Comparison of ENCODE assay signal across 8 mouse cellular contexts in the genomic region with DNA sequence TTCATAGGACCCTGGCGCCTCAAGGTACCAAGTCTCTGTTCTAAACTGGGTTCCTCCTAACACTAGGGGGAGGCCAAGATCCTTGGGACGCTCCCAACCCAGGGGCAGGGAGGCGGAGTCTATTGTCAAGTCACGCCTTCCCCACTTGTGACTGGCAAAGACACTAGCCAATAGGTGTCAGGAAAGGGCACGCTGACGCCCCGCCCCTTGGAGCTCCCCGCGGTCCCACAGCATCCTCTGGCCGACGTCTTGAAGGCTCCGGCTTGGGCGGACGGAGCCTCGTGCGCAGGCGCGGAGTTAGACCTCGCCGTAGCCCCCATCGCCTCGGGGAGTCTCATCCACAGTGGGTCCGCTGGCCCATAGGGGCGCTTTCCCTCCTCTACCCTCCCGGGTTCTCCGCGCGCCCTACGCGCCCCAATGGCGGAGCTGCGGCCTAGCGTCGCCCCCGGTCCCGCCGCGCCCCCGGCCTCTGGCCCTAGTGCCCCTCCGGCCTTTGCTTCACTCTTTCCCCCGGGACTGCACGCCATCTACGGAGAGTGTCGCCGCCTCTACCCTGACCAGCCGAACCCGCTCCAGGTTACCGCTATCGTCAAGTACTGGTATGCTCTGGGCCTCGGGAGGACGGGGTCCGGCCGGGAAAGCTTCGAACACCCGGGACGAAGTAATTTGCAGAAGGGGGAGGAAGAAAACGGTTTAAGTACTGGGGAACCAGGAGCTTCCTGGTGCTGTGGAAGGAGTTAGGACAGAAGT. TPM values are rescaled to one million over a fixed set of nuclear protein-coding genes. Genes with fewer than 3 reads are reported as not detected.
DNase-seq lines count a peak whose midpoint lies in the region; ATAC-seq and TF ChIP-seq lines count a peak whose summit lies in the region.

Gene Sufu, plus strand, starts transcription at position 211 of the 750 bp plus-strand sequence.

- peak within 1 kb of the TSS; percentile 69 for H3K9ac ChIP-seq in forebrain, postnatal 0 days
- peak within 1 kb of the TSS; percentile 76 for H3K9ac ChIP-seq in lung, embryonic 15.5 days

- WGBS in forebrain, postnatal 0 days: 1% methylated on average over 55 of the region's 57 CpGs
- WGBS in lung, embryonic 15.5 days: under 1% methylated on average over 56 of the region's 57 CpGs

- H3K4me2 ChIP-seq in forebrain, postnatal 0 days (ENCODE audit: low read depth): peak within 1 kb of the TSS; percentile 85
- H3K4me2 ChIP-seq in lung, embryonic 15.5 days: peak within 1 kb of the TSS; percentile 90

- ATAC-seq in G1E (ENCODE audit: extremely low read depth, insufficient number of reproducible peaks, low FRiP score, poor library complexity, severe bottlenecking): peak; percentile 87
- peak; percentile 81 for ATAC-seq in forebrain, postnatal 0 days
- peak; percentile 88 for ATAC-seq in lung, embryonic 15.5 days (ENCODE audit: borderline replicate concordance, extremely low read depth, low FRiP score, low TSS enrichment)

- H3K27me3 ChIP-seq in G1E (ENCODE audit: insufficient read depth, low read length): no peaks in the 10 kb centered on the region
- no peaks in the 10 kb centered on the region for H3K27me3 ChIP-seq in forebrain, postnatal 0 days (ENCODE audit: insufficient read depth, low read length)
- no peaks in the 10 kb centered on the region for H3K27me3 ChIP-seq in lung, embryonic 15.5 days

- peak within 1 kb of the TSS; percentile 67 for H3K27ac ChIP-seq in forebrain, postnatal 0 days (ENCODE audit: low read depth, low read length)
- peak within 1 kb of the TSS; percentile 86 for H3K27ac ChIP-seq in lung, embryonic 15.5 days

- peak within 1 kb of the TSS; percentile 89 for H3K4me3 ChIP-seq in G1E (ENCODE audit: low read depth, low read length)
- peak within 1 kb of the TSS; percentile 94 for H3K4me3 ChIP-seq in forebrain, postnatal 0 days (ENCODE audit: low read depth, low read length)
- H3K4me3 ChIP-seq in lung, embryonic 15.5 days: peak within 1 kb of the TSS; percentile 80

- peaks cover 34% of the 10 kb centered on the region for H3K36me3 ChIP-seq in G1E (replicated peaks)
- H3K36me3 ChIP-seq in forebrain, postnatal 0 days (ENCODE audit: insufficient read depth): peaks cover 6% of the 10 kb centered on the region; the same call in 1 of the 2 replicates
- H3K36me3 ChIP-seq in lung, embryonic 15.5 days: peaks cover 7% of the 10 kb centered on the region; the same call in 1 of the 2 replicates

- H3K4me1 ChIP-seq in G1E (ENCODE audit: insufficient read depth, low read depth, low read length): peaks cover 37% of the 10 kb centered on the region
- H3K4me1 ChIP-seq in forebrain, postnatal 0 days (ENCODE audit: insufficient read depth): peaks cover 24% of the 10 kb centered on the region
- peaks cover 53% of the 10 kb centered on the region for H3K4me1 ChIP-seq in lung, embryonic 15.5 days

- TF ChIP-seq CTCF in G1E (IDR thresholded peaks at IDR 0.05; ENCODE audit: low read depth, low read length): peak; percentile 60
- TF ChIP-seq CTCF in forebrain, postnatal 0 days (IDR thresholded peaks at IDR 0.05; ENCODE audit: low read depth): peak; percentile 88

- DNase-seq in G1E (ENCODE audit: low spot score): peak; percentile 95
- DNase-seq in cerebellum, adult 18-20 months: peak; percentile 98
- DNase-seq in forebrain, postnatal 0 days: peak; percentile 98
- peak; percentile 99 for DNase-seq in heart, postnatal 4 days
- peak; percentile 98 to 99 for DNase-seq in layer of hippocampus, adult 8-10 months (ENCODE audit: low spot score in 2 of 2)
- DNase-seq in ovary, adult 18-20 months (ENCODE audit: low spot score): peak; percentile 98
- peak; percentile 99 for DNase-seq in thymus, postnatal 0 days (ENCODE audit: low spot score)

- H3K9me3 ChIP-seq in G1E (replicated peaks): no peaks in the 10 kb centered on the region
- no peaks in the 10 kb centered on the region for H3K9me3 ChIP-seq in forebrain, postnatal 0 days (ENCODE audit: low read length)
- no peaks in the 10 kb centered on the region for H3K9me3 ChIP-seq in lung, embryonic 15.5 days

RNA-seq across cellular contexts. Expression of gene Sufu, which starts in this region (rescaled TPM):
- total RNA-seq in G1E (2014; fragmentation: Nextera tagmentation) (25.7 and 30.1 TPM in 2 replicates), G1E (2017) (5.0 and 5.1 TPM in 2 replicates)
- 31.8 and 38.3 TPM in 2 replicates for polyA plus RNA-seq in G1E (2012)
- 9.4 and 13.1 TPM in 2 replicates for total RNA-seq in forebrain, postnatal 0 days (2014; rRNA removed)
- polyA plus RNA-seq in forebrain, postnatal 0 days (2015; fragmentation: Nextera tagmentation; extraction: Ambion mirVana): 12.7 and 17.7 TPM in 2 replicates
- 10 to 100 TPM; 17.0 to 19.1 TPM for total RNA-seq in heart, postnatal 4 days (2021)
- 10 to 100 TPM; 17.4 to 22.3 (median 19.4) TPM for total RNA-seq in layer of hippocampus, adult 8-10 months (2022)
- 31.9 and 34.5 TPM in 2 replicates for polyA plus RNA-seq in lung, embryonic 15.5 days (2015; fragmentation: Nextera tagmentation; extraction: Ambion mirVana)
- polyA plus RNA-seq in thymus, postnatal 0 days (2015; fragmentation: Nextera tagmentation; extraction: Ambion mirVana): 20.7 and 21.0 TPM in 2 replicates

Comparison
In these comparisons a context has a peak if more than half of its experiments do, and no peak if none do; other contexts are left out.
1. Peak in every context shown above with its lines: DNase-seq, ATAC-seq, H3K4me3 ChIP-seq and H3K27ac ChIP-seq.